In genomic region chr6:135662801-135663537, GRCm38 (mm10) we compare ENCODE assay signal across 14 mouse cellular contexts.
"Had no signal": no experiment of that assay in that cellular context is flagged by ENCODE, and none has a peak within 500 bp of the region (broad histone marks: within the 10 kb centered on the region; RNA-seq: fewer than 3 reads in every experiment).

No protein-coding gene starts in this region.

- H3K4me3 ChIP-seq: limb, embryonic 15.5 days; liver, embryonic 12.5 days; midbrain, embryonic 10.5 days; neural tube, embryonic 12.5 days had no signal

- DNase-seq: kidney, adult 8-10 months; kidney, postnatal 36 days; lung, embryonic 14.5 days; lung, postnatal 10 days; lung, postnatal 4 days; midbrain, embryonic 14.5 days; thymus, adult 2 months; thymus, postnatal 25 days had no signal

- H3K27ac ChIP-seq: kidney, postnatal 0 days; limb, embryonic 15.5 days; liver, embryonic 12.5 days; midbrain, embryonic 10.5 days; neural tube, embryonic 12.5 days; stomach, postnatal 0 days had no signal
